Mouse (Mus musculus) left cerebral cortex, adult 8-10 months (tissue): ENCODE measurements around the gene Bmpr1a. TPM values are rescaled to one million over a fixed set of nuclear protein-coding genes. Genes with fewer than 3 reads are reported as not detected.
"Not testable (repeated sequence)": the region's sequence is repeated elsewhere in the genome, so short reads cannot be mapped to it uniquely, and the experiment has no call there.

Experiments used
- DNase-seq, 2 experiments: peaks; one replicate each; pipeline ENCODE4 v3.0.0; 2022; ENCODE audit warnings: low spot score in 2 of 2
- total RNA-seq, 4 experiments: library from RNA; stranded (reverse); gene quantifications; 2 replicates each; pipeline ENCODE4 v1.2.4; 2022

The Bmpr1a gene
- total RNA-seq, 4 experiments from 2014 or later: 35.7 to 41.7 (median 40.4) TPM

DNA sequence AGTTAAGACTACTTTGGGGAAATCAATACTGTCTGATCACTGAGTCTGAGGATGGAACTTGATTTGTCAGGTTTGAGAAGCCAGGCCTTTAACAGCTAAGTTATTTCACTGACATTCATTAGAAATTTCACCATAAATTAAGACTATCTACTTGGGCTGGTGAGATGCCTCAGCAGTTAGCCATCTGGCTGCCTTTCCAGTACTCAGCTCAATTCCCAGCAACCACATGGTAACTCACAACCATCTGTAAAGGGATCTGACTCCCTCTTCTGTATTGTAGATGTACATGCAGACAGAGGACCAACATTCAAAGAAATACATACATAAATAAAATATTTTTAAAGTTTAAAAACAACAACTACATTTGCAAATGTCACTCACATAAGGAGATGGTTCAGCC is 51.3 kb downstream of the Bmpr1a start:
- DNase-seq: no peak

DNA sequence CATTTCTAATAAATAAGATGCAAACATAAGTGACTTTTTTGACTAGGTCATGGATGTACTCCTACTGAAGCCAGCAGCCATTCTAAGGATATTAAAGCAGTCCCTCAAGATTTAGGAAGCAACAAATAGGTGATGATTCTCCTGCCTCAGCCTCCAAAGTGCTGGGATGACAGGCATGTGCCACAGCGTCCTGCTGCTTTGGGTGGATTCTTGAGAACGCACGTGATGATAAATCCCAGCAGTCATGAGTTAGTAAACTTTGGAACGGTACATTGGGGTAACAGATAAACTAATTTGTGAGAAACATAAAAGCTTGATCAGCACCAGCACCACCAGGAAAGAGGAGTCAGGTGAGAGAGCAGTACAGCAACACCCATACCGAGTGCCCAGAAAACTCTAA is 52.7 kb downstream of the Bmpr1a start:
- no peak for DNase-seq

DNA sequence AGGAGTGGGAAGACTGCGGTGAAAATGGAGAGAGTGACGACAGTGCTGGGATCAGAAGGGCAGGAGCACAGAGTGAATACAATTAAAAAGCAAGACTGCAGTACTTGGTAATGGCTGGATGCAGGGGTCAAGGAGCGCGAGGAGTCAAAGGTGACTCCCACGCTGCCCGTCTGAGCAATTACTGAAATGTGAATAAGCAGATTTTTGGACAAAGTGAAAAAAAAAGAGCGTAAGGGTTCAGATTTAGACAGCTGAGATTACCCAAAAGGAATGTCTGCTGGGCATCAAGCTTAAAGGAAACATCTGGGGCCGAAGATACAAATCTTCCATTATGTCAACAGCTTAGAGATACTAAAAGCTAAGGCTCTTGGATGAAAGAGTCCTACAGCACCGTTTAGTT is 53.3 kb downstream of the Bmpr1a start:
- no peak for DNase-seq

DNA sequence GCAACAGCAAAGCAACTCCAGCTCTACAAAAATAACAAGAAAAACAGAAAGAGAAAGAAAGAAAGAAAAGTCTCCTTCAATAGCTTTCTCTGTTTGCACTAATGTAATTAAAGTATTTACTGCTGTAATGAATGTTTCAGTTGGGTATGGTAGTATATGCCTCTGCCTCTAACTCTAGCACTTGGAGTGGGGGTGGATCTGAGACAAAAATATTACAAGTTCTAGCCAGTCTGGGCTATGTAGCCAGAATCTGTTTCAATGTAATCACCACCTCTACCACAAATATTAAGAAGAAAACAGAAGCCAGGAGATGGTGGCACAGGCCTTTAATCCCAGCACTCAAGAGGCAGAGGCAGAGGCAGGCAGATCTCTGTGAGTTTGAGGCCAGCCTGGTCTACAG is 54.7 kb downstream of the Bmpr1a start:
- DNase-seq: no peak

DNA sequence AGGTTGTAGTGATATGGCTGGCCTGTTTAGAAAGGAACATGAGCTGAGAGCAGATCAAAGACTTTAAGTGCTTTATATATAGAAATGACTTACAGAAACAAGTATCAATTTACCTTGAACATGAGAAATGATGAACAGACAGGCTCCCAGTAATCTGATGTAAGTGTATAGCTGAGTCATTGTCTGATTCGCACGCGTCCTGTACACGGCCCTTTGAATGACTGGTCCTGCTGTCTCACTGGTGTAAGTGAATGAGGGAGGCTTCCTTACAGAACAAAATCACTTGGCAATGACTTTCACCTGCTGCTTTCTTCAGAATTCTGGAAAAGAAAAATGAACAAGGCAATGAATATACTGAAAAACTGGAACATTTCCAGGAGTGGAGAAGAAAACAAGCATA is 55.5 kb downstream of the Bmpr1a start:
- no peak for DNase-seq

DNA sequence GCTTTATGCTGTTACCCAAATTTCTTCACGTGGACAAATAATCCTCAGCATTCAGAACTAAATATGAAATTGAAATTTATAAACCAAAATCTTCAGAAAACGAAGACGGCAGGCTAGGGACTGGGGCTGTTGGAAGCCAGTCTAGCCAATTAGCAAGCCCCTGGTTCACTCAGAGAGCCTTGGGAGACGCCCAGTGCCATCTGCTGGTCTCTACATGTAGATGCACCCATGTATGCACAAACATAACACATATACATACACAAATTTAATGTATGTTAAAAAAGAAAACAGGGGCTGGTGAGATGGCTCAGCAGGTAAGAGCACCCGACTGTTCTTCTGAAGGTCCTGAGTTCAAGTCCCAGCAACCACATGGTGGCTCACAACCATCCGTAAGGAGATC is 56.5 kb downstream of the Bmpr1a start:
- DNase-seq: no peak

DNA sequence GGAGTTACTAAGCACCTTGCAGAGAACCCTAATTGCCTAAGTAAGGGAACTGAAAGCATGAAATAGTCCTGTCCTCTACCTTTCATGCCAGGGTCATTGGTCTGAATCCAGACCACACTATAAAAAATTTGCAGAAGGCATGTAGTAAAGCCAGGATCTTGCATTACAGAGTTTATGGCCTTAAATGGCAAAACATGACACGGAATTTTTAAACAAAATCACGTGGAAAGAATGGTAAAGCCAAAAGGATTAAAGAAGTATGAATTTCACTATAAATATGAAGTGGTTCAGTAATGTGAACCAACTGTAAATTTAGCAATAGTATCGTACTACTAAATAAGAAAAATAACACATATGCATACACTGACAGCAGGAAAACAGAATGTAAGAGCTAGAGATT is 57.8 kb downstream of the Bmpr1a start:
- DNase-seq: no peak

DNA sequence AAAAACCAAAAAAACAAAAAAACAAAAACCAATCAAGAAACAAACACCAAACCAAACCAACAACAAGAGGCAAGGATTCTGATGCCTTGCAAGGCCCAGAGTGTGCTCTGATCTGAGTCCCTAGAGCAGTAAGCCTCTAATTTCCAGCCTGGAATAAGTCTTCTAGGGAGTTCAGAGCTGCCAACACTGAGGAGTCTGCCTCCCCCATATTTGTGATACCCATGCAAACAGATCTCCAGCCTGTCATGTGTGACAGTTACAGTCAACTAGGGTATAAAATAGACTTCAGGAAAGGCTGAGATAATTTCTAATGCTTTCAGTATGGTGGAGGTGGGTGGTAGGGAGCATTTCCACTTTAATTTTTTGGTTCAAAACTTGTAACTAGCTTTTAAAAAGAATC is 58.2 kb downstream of the Bmpr1a start:
- no peak for DNase-seq

DNA sequence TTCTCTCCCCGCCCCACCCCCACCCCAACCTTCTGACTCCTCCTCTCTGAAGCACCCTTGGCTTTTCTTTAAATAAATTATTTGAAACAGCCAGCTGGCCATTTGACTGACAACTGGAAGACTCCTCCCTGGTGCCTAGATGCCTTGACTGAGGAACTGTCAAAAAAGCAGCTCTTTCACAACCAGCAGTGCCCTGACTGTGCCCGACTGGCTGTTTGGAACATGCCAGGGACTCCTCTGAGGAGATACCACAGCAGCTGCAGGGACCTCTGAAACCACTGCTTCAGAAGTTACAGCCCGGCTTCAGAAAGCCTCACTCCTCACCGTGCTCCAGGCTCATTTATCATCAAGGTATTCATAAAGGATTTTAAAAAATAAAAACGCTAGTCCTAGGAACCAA is 58.8 kb downstream of the Bmpr1a start:
- DNase-seq: no peak

DNA sequence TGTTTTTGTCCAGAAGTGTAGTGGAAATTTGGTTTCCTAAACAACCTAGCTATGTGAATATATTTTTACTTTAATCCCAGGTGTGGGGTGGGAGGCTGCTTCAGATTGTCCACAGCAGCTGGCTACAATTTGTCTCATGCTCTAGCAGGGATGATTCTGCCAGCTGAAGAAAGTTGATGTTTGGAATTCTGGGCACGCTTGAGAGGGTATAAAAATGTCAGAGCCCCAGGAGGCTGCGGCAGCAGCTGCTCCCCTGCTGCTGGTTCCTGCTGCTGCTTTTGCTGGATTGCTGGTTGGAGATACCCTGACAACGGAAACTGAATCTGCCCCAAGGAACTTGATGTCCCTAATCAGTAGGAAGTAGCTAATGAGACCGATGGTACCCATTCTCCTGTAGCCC is 60.6 kb downstream of the Bmpr1a start:
- no peak for DNase-seq

DNA sequence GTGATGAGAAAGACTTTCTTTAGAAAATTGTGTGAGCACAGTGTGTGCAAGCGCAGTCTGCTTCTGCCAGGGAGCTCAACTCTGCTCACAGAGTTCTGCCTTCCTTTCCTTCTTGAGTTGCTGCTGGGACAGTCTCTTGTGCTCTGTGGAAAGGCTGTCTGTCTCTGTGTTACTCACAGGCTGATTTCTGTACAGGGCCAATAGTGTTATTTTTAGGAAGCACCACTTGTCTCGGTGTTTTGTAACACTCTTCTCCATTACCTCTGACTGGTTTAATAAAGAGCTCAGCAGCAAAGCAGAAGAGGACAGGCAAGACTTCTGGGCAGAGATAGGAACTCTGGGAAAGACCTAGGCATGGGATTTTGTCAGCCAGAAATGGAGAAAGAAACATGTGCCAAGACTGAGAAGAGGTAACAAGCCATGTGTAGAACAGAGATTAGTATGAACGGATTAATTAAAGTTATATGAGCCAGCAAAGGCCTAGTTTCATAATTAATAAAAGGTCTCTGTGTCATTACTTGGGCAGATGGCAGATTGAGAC is 62.5 kb downstream of the Bmpr1a start:
- DNase-seq: no peak

DNA sequence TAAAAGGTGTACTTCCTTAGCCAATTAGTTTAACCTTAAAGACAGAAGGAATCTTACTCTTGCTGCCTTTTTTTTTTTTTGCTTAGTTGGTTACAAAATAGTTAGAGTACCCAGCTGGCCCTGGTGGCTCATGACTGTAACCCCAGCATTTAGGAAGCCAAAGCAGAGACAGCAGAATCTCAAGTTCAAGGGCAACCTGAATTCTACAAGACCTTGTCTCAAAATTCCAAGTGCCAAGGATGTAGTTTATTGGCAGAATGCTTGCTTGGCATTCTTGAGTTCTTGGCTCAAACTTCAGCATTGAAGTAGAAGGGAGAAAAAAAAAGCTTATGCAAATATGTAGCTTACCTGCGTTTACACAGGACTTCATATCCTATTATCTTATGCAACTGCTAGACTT is 74.1 kb downstream of the Bmpr1a start:
- DNase-seq: no peak

DNA sequence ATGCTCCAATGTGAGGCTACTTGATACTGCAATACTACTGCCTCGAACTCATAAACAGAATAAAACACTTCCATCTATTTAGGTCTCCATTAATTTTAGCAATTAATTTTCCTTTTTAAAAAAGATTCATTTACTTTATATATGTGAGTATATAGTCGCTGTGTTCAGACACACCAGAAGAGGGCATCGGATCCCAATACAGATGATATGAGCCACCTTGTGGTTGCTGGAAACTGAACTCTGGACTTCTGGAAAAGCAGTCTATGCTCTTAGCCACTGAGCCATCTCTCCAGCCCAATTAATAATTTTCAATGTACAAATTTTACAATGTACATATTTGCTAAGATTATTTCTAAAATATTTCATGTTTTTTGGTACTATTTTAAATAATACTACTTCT is 74.9 kb downstream of the Bmpr1a start:
- no peak for DNase-seq

DNA sequence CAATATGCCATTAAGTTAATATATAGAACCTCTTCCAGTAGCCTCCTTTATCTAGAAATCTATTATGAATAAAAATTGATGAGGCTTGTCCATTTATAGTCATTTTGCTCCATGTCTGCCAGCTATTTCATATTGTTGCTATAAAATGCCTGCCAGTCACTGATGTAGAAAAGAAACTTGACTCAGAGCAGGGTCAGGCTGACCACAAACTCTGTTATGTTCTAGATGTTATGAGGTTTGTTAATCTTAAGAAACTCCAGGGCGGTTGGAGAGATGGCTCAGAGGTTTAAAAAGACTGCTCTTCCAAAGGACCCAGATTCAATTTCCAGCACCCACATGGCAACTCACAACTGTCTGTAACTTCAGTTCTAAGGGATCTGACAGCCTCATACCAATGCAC is 82.1 kb downstream of the Bmpr1a start:
- DNase-seq: no peak

DNA sequence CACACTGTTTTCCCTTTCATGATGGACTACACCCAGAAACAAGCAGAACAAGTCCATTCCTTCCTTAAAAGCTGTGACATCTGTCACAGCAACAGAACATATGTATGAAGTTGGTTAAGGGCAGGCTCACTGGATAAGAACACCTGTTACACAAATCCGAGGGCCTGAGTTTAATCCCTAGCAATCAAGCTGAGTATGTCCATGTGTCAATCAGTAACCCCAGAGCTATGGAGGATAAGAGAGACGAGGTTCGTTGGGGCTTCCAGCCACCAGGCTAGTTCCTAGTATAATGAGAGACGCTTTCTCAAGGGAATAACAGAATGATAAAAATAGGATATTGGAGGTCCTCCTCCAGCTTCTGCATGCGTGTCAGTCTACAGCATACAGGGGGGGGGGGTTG is 85.6 kb downstream of the Bmpr1a start:
- DNase-seq: no peak

DNA sequence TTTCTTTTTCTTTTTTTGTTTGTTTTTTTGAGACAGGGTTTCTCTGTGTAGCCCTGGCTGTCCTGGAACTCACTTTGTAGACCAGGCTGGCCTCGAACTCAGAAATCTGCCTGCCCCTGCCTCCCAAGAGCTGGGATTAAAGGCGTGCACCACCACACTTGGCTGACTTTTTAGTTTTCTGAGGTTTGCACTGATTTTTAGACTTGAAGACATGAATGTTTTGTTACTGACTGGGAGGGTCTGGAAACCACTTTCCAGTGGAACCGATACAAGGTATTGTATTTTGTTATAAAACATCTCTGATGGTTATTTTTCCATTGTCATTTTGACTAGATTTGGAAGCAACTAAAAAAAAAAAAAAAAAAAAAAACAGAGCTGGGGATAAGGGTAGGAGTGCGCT is 86.2 kb downstream of the Bmpr1a start:
- DNase-seq: not testable (repeated sequence)

DNA sequence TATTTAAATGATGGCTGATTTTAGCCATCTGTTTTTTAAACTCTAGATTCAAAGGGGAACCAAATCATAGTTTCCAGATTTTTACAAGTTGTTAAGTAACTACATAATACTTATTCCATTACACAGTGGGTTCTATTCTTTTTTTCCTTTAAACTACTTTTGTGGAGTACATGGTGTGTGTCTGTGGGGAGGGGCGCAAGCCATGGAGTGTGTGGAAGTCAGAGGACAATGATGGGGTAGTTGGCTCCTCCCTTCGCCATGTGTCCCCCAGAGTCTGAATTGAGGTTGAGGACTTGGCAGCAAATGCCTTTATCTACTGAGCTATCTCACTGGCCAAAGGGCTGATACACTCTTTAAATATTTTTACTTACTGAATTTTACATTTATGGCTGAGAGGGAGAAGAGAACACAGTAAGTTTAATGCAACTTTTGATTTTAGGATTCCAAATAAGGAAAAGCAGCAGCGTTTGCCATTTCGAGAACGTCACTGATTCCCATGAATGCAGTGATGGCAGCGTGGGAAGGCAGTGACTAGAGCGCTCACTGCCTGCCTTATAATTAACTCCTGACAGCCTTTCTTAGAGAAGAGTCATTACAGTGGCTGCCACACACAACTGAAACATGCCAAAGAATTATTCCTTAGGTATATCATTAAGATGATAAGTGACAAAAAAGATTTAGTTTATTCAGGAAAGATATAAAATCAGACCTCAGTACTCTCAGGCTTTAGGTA is 90.8 kb downstream of the Bmpr1a start:
- DNase-seq: no peak

DNA sequence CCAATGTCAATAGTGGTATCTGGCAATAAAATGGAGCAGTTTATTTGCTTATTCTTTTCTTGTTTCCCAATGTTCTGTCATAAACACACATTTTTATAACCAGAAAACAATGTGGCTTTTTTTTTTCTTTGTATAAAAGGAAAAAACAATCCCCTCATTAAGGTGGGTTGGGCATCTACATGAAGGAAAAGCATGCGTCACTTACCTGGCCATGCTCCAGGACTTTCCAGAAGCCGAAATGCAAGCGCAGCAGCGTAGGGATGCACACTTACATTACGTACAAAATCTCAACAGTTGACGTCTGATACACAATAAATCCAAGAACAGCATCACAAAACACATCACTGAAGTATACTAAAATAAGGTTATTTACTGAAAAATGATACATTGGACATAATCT is 92.4 kb downstream of the Bmpr1a start:
- DNase-seq: no peak

DNA sequence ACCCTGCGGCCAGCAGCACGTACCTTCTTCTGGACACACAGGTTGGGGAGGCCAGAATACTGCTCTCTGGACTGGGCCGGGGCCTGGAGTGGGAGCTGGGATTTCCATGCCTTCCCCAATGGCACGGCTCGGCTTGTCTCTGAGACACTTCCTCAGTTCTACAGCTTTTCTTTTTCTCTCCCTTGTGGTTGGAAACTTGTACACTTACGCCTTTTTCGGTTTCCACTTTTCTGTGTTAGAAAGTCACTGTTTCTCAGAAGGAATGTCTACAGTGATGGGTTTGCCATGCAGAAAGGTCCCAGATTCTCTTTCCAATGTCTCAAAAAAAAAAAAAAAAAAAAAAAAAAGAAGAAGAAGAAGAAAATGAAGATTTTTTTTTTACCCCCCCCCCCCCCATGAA is 99.7 kb downstream of the Bmpr1a start:
- no peak for DNase-seq

DNA sequence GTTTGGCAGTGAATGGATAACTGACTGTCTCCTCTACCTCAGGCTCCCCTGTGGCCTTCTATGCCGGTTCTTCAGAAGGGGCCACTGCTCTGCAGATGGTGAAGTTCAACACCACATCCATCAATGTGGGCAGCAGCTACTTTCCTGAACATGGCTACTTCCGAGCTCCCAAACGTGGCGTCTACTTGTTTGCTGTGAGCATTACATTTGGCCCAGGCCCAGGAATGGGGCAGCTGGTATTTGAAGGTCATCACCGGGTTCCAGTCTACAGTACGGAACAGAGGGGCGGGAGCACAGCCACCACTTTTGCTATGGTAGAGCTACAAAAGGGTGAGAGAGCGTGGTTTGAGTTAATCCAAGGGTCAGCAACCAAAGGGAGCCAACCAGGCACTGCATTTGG is 100.3 kb downstream of the Bmpr1a start:
- DNase-seq: no peak

DNA sequence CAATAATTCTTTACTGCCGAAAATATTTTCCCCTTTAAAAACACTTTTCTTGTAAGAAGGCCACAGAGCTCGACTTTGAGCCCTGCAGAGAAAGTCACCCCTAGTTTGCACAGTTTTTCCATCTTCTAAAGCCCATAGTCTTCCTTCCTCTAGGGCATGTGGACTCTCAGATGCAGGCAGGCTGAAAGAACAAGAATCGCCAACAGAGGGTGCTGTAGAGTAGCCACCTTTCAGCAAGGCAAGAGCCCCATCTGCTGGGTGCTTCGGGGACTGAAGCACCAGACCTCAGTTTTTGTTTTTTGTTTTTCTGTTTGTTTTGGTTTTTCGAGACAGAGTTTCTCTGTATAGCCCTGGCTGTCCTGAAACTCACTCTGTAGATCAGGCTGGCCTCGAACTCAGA is 102.0 kb downstream of the Bmpr1a start:
- peak; percentile 23 to 52 for DNase-seq

DNA sequence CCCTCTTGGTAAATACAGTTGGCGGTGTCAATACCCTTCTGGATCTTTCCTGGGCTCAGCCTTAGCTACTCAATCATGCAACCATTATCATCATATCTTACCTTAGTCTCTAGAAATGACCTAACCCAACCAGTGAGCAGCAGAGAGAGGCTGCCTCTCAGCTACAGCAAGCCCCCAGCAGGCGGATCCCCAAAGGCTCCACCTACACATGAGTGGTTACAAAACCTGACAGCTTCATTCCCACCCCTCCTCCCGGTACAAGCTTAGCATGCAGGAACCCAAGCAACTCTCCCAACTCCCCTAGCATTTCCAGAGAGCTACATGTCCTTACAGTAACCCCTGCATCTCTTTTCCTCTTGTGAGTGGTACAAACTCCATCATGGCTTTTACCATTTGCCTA is 103.1 kb downstream of the Bmpr1a start:
- DNase-seq: no peak

DNA sequence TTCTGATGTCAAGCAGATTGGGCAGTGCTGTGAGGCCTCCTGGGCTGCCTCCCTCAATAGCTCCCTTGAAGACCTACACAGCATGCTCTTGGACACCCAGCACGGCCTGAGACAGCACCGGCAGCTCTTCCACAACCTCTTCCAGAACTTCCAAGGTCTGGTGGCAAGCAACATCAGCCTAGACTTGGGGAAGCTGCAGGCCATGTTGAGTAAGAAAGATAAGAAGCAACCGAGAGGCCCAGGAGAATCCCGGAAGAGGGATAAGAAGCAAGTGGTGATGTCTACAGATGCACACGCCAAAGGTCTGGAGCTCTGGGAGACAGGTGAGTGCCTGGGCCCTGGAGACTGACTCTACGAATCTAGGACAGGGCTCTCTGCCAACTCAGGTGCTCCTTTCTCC is 103.8 kb downstream of the Bmpr1a start:
- no peak for DNase-seq

DNA sequence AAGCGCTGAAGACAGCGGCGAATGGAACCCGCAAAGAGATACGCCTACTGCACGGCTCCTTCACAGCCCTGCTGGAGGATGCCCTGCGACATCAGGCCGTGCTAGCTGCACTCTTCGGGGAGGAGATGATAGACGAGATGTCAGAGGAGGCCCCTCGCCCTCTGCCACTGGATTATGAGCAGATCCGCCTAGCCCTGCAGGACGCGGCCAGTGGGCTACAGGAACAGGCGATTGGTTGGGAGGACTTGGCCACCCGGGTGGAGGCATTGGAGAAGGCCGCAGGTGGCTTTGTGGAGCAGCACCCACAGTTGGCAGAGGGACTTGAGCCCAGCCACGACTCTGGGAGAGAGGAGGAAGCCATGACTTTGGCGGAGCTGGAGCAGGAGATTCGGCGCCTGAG is 104.2 kb downstream of the Bmpr1a start:
- DNase-seq: no peak
